Mouse (Mus musculus) hindbrain, embryonic 11.5 days (tissue): ENCODE measurements around the gene Smad3. TPM values are rescaled to one million over a fixed set of nuclear protein-coding genes. Genes with fewer than 3 reads are reported as not detected.

Experiments
- ATAC-seq: fragments of 200-750 bp; cut with Nextera tagmentation; 2 replicates; pipeline ENCODE4 v1.8.0; 2017; ENCODE audit warnings: mild to moderate bottlenecking, moderate TSS enrichment, moderate library complexity; ENCODE audit not compliant: low FRiP score
- DNase-seq: peaks from one replicate; pipeline ENCODE4 v3.0.0-alpha.2; 2015; ENCODE audit warnings: low spot score
- H3K27ac ChIP-seq: fragments of 300-500 bp; sonication (generic); 2 replicates; pipeline ENCODE4 v1.5.1; 2014; ENCODE audit warnings: mild to moderate bottlenecking, low read depth, low read length
- H3K27me3 ChIP-seq: fragments of 300-500 bp; sonication (generic); 2 replicates; pipeline ENCODE4 v1.6.1; 2014; ENCODE audit warnings: mild to moderate bottlenecking, low read length, moderate library complexity, mixed read lengths; ENCODE audit not compliant: control insufficient read depth, insufficient read depth
- H3K36me3 ChIP-seq: fragments of 300-500 bp; sonication (generic); 2 replicates; pipeline ENCODE4 v1.6.1; 2014; ENCODE audit warnings: mild to moderate bottlenecking, low read length, moderate library complexity, mixed read lengths; ENCODE audit not compliant: control insufficient read depth, insufficient read depth
- H3K4me1 ChIP-seq: fragments of 300-500 bp; sonication (generic); replicated peaks from 2 replicates; pipeline ENCODE4 v1.6.1; 2014; ENCODE audit warnings: low read length, mixed read lengths; ENCODE audit not compliant: control insufficient read depth, insufficient read depth
- H3K4me2 ChIP-seq: fragments of 300-500 bp; sonication (generic); replicated peaks from 2 replicates; pipeline ENCODE4 v1.6.1; 2014; ENCODE audit warnings: mild to moderate bottlenecking, low read depth, low read length
- H3K4me3 ChIP-seq: fragments of 300-500 bp; sonication (generic); 2 replicates; pipeline ENCODE4 v1.5.1; 2014; ENCODE audit warnings: low read depth, low read length
- H3K9ac ChIP-seq: fragments of 300-500 bp; sonication (generic); 2 replicates; pipeline ENCODE4 v1.6.1; 2014; ENCODE audit warnings: low read depth, low read length
- H3K9me3 ChIP-seq: fragments of 300-500 bp; sonication (generic); 2 replicates; pipeline ENCODE4 v1.6.1; 2016; ENCODE audit warnings: low read length; ENCODE audit not compliant: control insufficient read depth
- WGBS: fragments of 180-500 bp; shearing (Covaris S2); extraction: QIAGEN DNeasy Blood & Tissue Kit; methylation state at CpG from one replicate; pipeline ENCODE4 v1.1.7; 2014; 5-methylcytosine and 5-hydroxymethylcytosine counted together
- polyA plus RNA-seq: library from polyadenylated mRNA; unstranded; fragments of >200 nt; fragmentation: Nextera tagmentation; extraction: Ambion mirVana; gene quantifications from 2 replicates; pipeline ENCODE4 v1.2.1, GENCODE M21; 2014

Smad3 gene
- polyA plus RNA-seq, 1 experiment from 2014 or later, result 16.0 TPM

GRCm38 (mm10) chr9:63714572-63714971, 43.2 kb downstream of the Smad3 start:
- Histone ChIP-seq H3K27ac (no peak overlapping the region), H3K4me2 (no peak overlapping the region), H3K9me3 (no peaks in the 10 kb centered on the region), H3K4me1 (peaks cover 2% of the 10 kb centered on the region; the same call in 1 of the 2 replicates), H3K9ac (no peak overlapping the region), H3K4me3 (no peak overlapping the region), H3K27me3 (no peaks in the 10 kb centered on the region), H3K36me3 (no peaks in the 10 kb centered on the region)
- WGBS, result 83% methylated on average over 6 of the region's 6 CpGs
- no peak for ATAC-seq
- DNase-seq, result no peak

GRCm38 (mm10) chr9:63712838-63713237, 45.0 kb downstream of the Smad3 start:
- Histone ChIP-seq H3K9ac (no peak overlapping the region), H3K27ac (no peak overlapping the region), H3K27me3 (no peaks in the 10 kb centered on the region), H3K4me1 (peaks cover 2% of the 10 kb centered on the region; the same call in 1 of the 2 replicates), H3K4me2 (no peak overlapping the region), H3K9me3 (no peaks in the 10 kb centered on the region), H3K4me3 (no peak overlapping the region), H3K36me3 (no peaks in the 10 kb centered on the region)
- DNase-seq, result no peak
- no peak for ATAC-seq
- 69% methylated on average over 6 of the region's 6 CpGs for WGBS

GRCm38 (mm10) chr9:63711580-63712230, 46.1 kb downstream of the Smad3 start:
- H3K4me3 ChIP-seq, result no peak overlapping the region
- DNase-seq (no peak), ATAC-seq (no peak)
- H3K27me3 ChIP-seq, result no peaks in the 10 kb centered on the region
- H3K9ac ChIP-seq, result no peak overlapping the region
- H3K4me2 ChIP-seq, result no peak overlapping the region
- H3K27ac ChIP-seq, result no peak overlapping the region
- no peaks in the 10 kb centered on the region for H3K9me3 ChIP-seq
- peaks cover 2% of the 10 kb centered on the region; the same call in 1 of the 2 replicates for H3K4me1 ChIP-seq
- WGBS, result 78% methylated on average over 13 of the region's 13 CpGs
- H3K36me3 ChIP-seq, result no peaks in the 10 kb centered on the region

- Histone ChIP-seq H3K4me1 (no peaks in the 10 kb centered on the region), H3K4me3 (no peak overlapping the region), H3K9me3 (no peaks in the 10 kb centered on the region), H3K9ac (no peak overlapping the region), H3K4me2 (no peak overlapping the region), H3K27ac (no peak overlapping the region), H3K27me3 (no peaks in the 10 kb centered on the region), H3K36me3 (no peaks in the 10 kb centered on the region)
- DNase-seq (no peak), ATAC-seq (no peak)
- WGBS, result 97% methylated on average over 5 of the region's 5 CpGs
Measured at GRCm38 (mm10) chr9:63709857-63710256, 47.9 kb downstream of the Smad3 start.

- Histone ChIP-seq H3K9me3 (no peaks in the 10 kb centered on the region), H3K4me1 (no peaks in the 10 kb centered on the region), H3K4me2 (no peak overlapping the region), H3K27me3 (no peaks in the 10 kb centered on the region), H3K27ac (no peak overlapping the region), H3K36me3 (no peaks in the 10 kb centered on the region), H3K9ac (no peak overlapping the region), H3K4me3 (no peak overlapping the region)
- DNase-seq (no peak), ATAC-seq (no peak)
Measured at GRCm38 (mm10) chr9:63709266-63709665, 48.5 kb downstream of the Smad3 start.

GRCm38 (mm10) chr9:63707816-63708588, 49.8 kb downstream of the Smad3 start:
- H3K36me3 ChIP-seq, result no peaks in the 10 kb centered on the region
- no peak overlapping the region for H3K9ac ChIP-seq
- no peaks in the 10 kb centered on the region for H3K9me3 ChIP-seq
- no peak overlapping the region for H3K4me3 ChIP-seq
- H3K27ac ChIP-seq, result no peak overlapping the region
- H3K4me2 ChIP-seq, result no peak overlapping the region
- 91% methylated on average over 9 of the region's 9 CpGs for WGBS
- no peak for ATAC-seq
- no peaks in the 10 kb centered on the region for H3K4me1 ChIP-seq
- DNase-seq, result no peak
- H3K27me3 ChIP-seq, result no peaks in the 10 kb centered on the region

GRCm38 (mm10) chr9:63706152-63706733, 51.6 kb downstream of the Smad3 start:
- no peaks in the 10 kb centered on the region for H3K27me3 ChIP-seq
- no peak overlapping the region for H3K9ac ChIP-seq
- ATAC-seq (no peak), DNase-seq (no peak)
- no peaks in the 10 kb centered on the region for H3K4me1 ChIP-seq
- 44% methylated on average over 9 of the region's 9 CpGs for WGBS
- no peaks in the 10 kb centered on the region for H3K36me3 ChIP-seq
- no peak overlapping the region for H3K4me3 ChIP-seq
- no peak overlapping the region for H3K27ac ChIP-seq
- H3K9me3 ChIP-seq, result no peaks in the 10 kb centered on the region
- H3K4me2 ChIP-seq, result no peak overlapping the region

GRCm38 (mm10) chr9:63704979-63705751, 52.6 kb downstream of the Smad3 start:
- Histone ChIP-seq H3K4me2 (no peak overlapping the region), H3K9me3 (no peaks in the 10 kb centered on the region), H3K4me3 (no peak overlapping the region), H3K4me1 (no peaks in the 10 kb centered on the region), H3K27me3 (no peaks in the 10 kb centered on the region), H3K9ac (no peak overlapping the region), H3K27ac (no peak overlapping the region), H3K36me3 (no peaks in the 10 kb centered on the region)
- WGBS, result 79% methylated on average over 6 of the region's 6 CpGs
- no peak for DNase-seq
- no peak for ATAC-seq
